Mouse (Mus musculus) olfactory bulb, adult 2 months (tissue): Measurements from ENCODE around the gene Kcnh3. TPM values are rescaled to one million over a fixed set of nuclear protein-coding genes. Genes with fewer than 3 reads are reported as not detected.

Experiments
- H3K27ac ChIP-seq: fragments of 200-500 bp; 2 replicates; pipeline ENCODE4 v1.5.1; 2012; ENCODE audit warnings: low read depth, low read length; ENCODE audit not compliant: insufficient read depth
- H3K4me1 ChIP-seq: fragments of 200-500 bp; 2 replicates; pipeline ENCODE4 v1.6.1; 2012; ENCODE audit warnings: low read length; ENCODE audit not compliant: control insufficient read depth, insufficient read depth
- H3K4me3 ChIP-seq: fragments of 200-500 bp; 2 replicates; pipeline ENCODE4 v1.5.1; 2012; ENCODE audit warnings: mild to moderate bottlenecking, low read depth, low read length, moderate library complexity; ENCODE audit not compliant: insufficient read depth
- CTCF ChIP-seq: fragments of 200-500 bp; IDR thresholded peaks from 2 replicates; pipeline ENCODE4 v1.5.1; 2012; ENCODE audit warnings: low read depth, mild to moderate bottlenecking, low read length, moderate library complexity; ENCODE audit not compliant: insufficient read depth
- POLR2A ChIP-seq: fragments of 200-500 bp; IDR thresholded peaks from 2 replicates; pipeline ENCODE4 v1.6.1; 2012; ENCODE audit warnings: mild to moderate bottlenecking, low read depth, low read length, moderate library complexity; ENCODE audit not compliant: insufficient read depth
- WGBS: fragments of 180-500 bp; shearing (Covaris S2); methylation state at CpG from one replicate; pipeline ENCODE4 v1.1.7; 2018; 5-methylcytosine and 5-hydroxymethylcytosine counted together
- polyA plus RNA-seq: library from polyadenylated mRNA; stranded (reverse); fragments of >200 nt; gene quantifications from 2 replicates; pipeline ENCODE4 v1.2.4, GENCODE M21; 2012; ENCODE audit warnings: low replicate concordance; ENCODE audit not compliant: missing spikeins, insufficient read depth, insufficient read length

Gene Kcnh3
- polyA plus RNA-seq, 1 experiment, result not detected

- TF ChIP-seq CTCF, result no peak
- TF ChIP-seq POLR2A, result no peak
Measured at GRCm38 (mm10) chr15:99264363-99264762, 39.7 kb downstream of the Kcnh3 start.

DNA sequence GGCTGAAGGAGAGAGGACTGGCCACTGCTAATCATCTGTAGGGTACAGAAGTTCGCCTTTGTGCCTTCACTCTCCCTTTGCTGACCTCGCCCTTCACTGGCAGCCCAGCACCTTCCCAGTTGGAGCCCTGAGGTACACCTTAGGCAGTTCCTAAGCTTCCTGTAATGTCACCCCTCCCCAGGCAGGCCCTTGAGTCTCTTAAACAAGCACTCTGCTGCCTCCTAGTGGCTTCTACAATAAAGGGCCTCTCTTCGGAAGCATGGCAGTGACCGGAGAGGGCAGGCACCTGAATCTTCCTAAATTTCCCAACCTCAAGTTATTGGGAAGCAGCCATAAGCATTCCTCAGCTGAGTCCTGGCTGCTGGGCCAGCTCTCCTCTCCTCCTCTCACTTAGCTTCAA lies 41.0 kb downstream of the Kcnh3 start:
- Histone ChIP-seq H3K4me1 (0 out of 2 replicates have a peak, but pooled peaks cover 2% of the 10 kb centered on the region), H3K27ac (no peak overlapping the region), H3K4me3 (no peak overlapping the region)
- 27% methylated on average over 4 of the region's 4 CpGs for WGBS
- TF ChIP-seq CTCF, result peak; percentile 69
- TF ChIP-seq POLR2A, result no peak

More at GRCm38 (mm10) chr15:99264363-99264762, 39.7 kb downstream of the Kcnh3 start:
- H3K4me3 ChIP-seq, result no peak overlapping the region
- H3K4me1 ChIP-seq, result peaks cover 7% of the 10 kb centered on the region; the same call in 1 of the 2 replicates
- no peak overlapping the region for H3K27ac ChIP-seq
- WGBS, result 98% methylated on average over 2 of the region's 2 CpGs

DNA sequence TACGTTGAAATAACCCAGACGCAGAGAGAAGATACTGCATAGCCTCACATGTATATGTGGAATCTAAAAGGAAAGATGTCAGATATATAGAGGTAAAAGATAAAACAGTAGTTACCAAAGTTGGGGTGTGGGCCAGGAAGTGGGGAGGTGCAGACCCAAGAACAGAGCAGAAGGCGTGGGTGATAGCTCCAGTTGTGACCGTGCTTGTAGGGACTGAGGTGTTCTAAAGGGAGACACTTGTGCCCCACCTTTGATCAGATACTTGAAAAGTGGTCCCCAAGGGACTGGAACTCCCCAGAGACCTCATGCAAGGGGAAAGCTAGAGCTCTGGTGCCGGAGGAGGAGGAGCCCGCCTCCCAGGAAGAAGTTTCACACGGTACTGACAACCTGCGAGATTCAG lies 51.4 kb downstream of the Kcnh3 start:
- 92% methylated on average over 8 of the region's 8 CpGs for WGBS
- no peak for TF ChIP-seq POLR2A
- no peak for TF ChIP-seq CTCF
- Histone ChIP-seq H3K4me1 (peaks cover 6% of the 10 kb centered on the region), H3K4me3 (no peak overlapping the region), H3K27ac (no peak overlapping the region)

DNA sequence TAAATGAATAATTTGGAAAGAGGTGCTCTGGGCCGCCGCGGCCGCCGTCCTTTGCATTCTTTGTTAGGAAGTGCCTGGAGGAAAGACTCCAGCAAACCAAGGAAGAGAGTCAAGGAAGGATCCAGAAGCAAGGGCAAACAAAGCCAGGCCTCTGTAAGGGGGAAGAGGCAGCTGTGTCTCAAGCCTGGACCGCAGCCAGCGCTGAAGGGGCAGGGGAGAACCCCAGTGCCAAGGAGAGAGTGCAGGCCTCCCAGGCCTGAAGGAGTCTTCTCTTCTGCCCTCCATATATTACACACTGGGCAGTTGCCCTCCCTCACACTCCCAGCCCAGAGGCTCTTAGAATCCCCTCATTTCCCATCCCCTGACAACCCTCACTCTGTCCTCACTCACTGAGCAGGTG lies 53.6 kb downstream of the Kcnh3 start:
- Histone ChIP-seq H3K27ac (no peak overlapping the region), H3K4me3 (no peak overlapping the region), H3K4me1 (peaks cover 3% of the 10 kb centered on the region; the same call in 1 of the 2 replicates)
- TF ChIP-seq CTCF, result no peak
- TF ChIP-seq POLR2A, result no peak
- 77% methylated on average over 7 of the region's 7 CpGs for WGBS

DNA sequence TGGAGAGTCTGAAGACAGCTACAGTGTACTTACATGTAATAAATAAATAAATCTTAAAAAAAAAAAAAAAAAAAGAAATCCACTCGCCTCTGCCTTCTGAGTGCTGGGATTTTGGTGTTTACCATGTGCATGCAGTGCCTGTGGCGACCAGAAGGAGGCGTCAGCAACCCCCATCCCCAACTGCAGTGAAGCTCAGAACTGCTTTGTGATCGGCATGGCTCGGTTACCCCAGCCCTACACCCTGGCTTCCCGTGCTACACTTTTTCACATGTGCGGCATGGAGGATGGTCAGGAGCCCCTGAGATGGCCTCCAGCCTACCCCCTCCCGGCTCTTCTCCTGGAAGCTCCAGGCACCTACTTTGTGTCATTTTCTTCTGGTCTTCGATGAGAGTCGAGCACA lies 58.8 kb downstream of the Kcnh3 start:
- H3K4me3 ChIP-seq, result no peak overlapping the region
- no peak overlapping the region for H3K27ac ChIP-seq
- 67% methylated on average over 10 of the region's 10 CpGs for WGBS
- peaks cover 13% of the 10 kb centered on the region for H3K4me1 ChIP-seq
- TF ChIP-seq CTCF, result no peak
- no peak for TF ChIP-seq POLR2A

DNA sequence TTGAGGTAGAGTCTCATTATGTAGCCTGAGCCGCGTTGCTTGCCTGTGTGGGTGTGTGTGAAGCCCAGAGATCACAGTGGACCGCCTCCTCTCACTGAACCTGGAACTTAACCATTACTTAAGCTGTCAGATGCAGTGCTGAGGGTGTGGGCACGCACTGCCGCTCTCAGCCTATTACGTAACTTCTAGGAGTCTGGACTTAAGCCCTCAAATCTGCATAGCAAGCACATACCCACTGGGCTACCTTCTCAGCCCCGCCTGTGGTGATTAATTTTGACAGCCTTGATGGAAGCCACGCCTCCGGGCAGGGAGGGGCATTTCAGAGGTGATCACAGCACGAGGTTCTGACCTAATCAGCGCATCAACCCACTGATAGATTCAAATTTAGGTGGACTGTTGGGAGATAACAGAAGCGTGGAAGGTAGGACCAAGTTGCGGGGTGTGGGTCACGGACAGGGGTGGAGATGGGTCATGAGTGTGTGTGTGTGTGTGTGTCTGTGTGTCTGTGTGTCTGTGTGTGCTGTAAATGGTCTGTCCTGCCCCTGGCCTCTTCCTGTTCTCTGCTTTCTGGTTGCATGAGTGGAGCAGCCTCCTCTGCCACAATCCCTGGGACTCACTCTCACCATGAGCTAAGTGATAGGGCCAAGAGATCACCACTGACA lies 60.0 kb downstream of the Kcnh3 start:
- 46% methylated on average over 14 of the region's 14 CpGs for WGBS
- TF ChIP-seq CTCF (no peak), POLR2A (no peak)
- H3K4me1 ChIP-seq, result peaks cover 12% of the 10 kb centered on the region
- no peak overlapping the region for H3K27ac ChIP-seq
- no peak overlapping the region for H3K4me3 ChIP-seq

- no peak overlapping the region for H3K27ac ChIP-seq
- no peak overlapping the region for H3K4me3 ChIP-seq
- peaks cover 12% of the 10 kb centered on the region for H3K4me1 ChIP-seq
- TF ChIP-seq CTCF (no peak), POLR2A (no peak)
- WGBS, result 70% methylated on average over 8 of the region's 8 CpGs
Measured at GRCm38 (mm10) chr15:99285189-99285535, 60.5 kb downstream of the Kcnh3 start.

GRCm38 (mm10) chr15:99290586-99290985 lies 65.9 kb downstream of the Kcnh3 start:
- 96% methylated on average over 11 of the region's 11 CpGs for WGBS
- no peak for TF ChIP-seq POLR2A
- no peak for TF ChIP-seq CTCF
- peaks cover 4% of the 10 kb centered on the region for H3K4me1 ChIP-seq

More at GRCm38 (mm10) chr15:99290586-99290985, 65.9 kb downstream of the Kcnh3 start:
- no peak overlapping the region for H3K27ac ChIP-seq
- H3K4me3 ChIP-seq, result no peak overlapping the region

Other genes with a start within 250 kb of the Kcnh3 start
- gene Tuba1c, start 195.0 kb upstream of the Kcnh3 start, polyA plus RNA-seq, result not detected in 2 replicates
- gene Prph, start 169.7 kb upstream of the Kcnh3 start, polyA plus RNA-seq, result not detected in 2 replicates
- not detected in 2 replicates for gene Troap, start 150.3 kb upstream of the Kcnh3 start, polyA plus RNA-seq
- not detected in 2 replicates for gene C1ql4, start 137.0 kb upstream of the Kcnh3 start, polyA plus RNA-seq
- gene Dnajc22, start 131.7 kb upstream of the Kcnh3 start, polyA plus RNA-seq, result not detected in 2 replicates
- gene Spats2, start 98.9 kb upstream of the Kcnh3 start, polyA plus RNA-seq, result not detected in 2 replicates
- not detected in 2 replicates for gene Mcrs1, start 27.1 kb downstream of the Kcnh3 start, polyA plus RNA-seq
- not detected in 2 replicates for gene Prpf40b, start 70.2 kb downstream of the Kcnh3 start, polyA plus RNA-seq
- not detected in 2 replicates for gene Fam186b, start 71.0 kb downstream of the Kcnh3 start, polyA plus RNA-seq
- not detected in 2 replicates for gene Fmnl3, start 145.6 kb downstream of the Kcnh3 start, polyA plus RNA-seq
- 839 TPM in 1 of 2 replicates, not detected in the other for gene Tmbim6, start 168.0 kb downstream of the Kcnh3 start, polyA plus RNA-seq
- gene Nckap5l, start 232.9 kb downstream of the Kcnh3 start, polyA plus RNA-seq, result not detected in 2 replicates
- not detected in 2 replicates for gene Bcdin3d, start 249.9 kb downstream of the Kcnh3 start, polyA plus RNA-seq